Mouse (Mus musculus): ENCODE measurements at regions not wholly inside any gene's neighbourhood (a gene's known extent, or its start where the extent isn't known, plus 50 kb on each side); places are given as distances from the start of the nearest gene placed in this dataset.

GRCm38 (mm10) chr8:30797341-30797740 is 2631.2 kb upstream of the 5930422O12Rik start:
- ATAC-seq = no peak
- 90% methylated on average over 1 of the region's 1 CpGs for WGBS

DNA sequence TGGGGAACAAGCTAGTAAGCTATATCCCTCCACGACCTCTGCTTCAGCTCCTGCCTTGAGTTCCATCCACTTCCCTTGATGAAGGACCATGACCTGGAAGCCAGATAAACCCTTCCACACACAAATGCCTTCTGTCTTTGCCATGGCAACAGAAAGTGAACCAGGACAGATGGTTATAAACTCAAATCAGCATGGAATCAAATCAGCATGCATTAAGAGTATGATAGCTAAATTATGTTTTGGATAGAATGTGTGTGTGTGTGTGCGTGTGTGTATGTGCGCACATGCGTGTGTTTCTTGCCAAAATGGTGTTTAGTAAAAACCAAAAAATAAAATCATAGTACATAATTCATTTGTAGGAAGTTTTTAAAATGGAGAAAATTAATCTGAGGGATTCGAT is 2611.5 kb upstream of the 5930422O12Rik start:
- Histone ChIP-seq H3K9me3 (ENCODE audit: control insufficient read depth, low read length) (no peaks in the 10 kb centered on the region), H3K27me3 (replicated peaks; ENCODE audit: control insufficient read depth, insufficient read depth, low read length) (no peaks in the 10 kb centered on the region), H3K9ac (ENCODE audit: low read depth, low read length) (no peak overlapping the region), H3K4me3 (ENCODE audit: low read length) (no peak overlapping the region), H3K4me1 (ENCODE audit: control insufficient read depth, insufficient read depth, low read length) (no peaks in the 10 kb centered on the region), H3K27ac (ENCODE audit: low read length) (no peak overlapping the region), H3K36me3 (ENCODE audit: control insufficient read depth, insufficient read depth, low read length) (no peaks in the 10 kb centered on the region), H3K4me2 (ENCODE audit: low read depth, low read length) (no peak overlapping the region)
- 89% methylated on average over 5 of the region's 5 CpGs for WGBS
- no peak for ATAC-seq

More at GRCm38 (mm10) chr8:30797341-30797740, 2631.2 kb upstream of the 5930422O12Rik start:
- no peaks in the 10 kb centered on the region for H3K4me1 ChIP-seq (ENCODE audit: control insufficient read depth, insufficient read depth, low read length)
- H3K9ac ChIP-seq (ENCODE audit: low read depth, low read length) = no peak overlapping the region
- no peaks in the 10 kb centered on the region for H3K9me3 ChIP-seq (ENCODE audit: control insufficient read depth, low read length)
- no peaks in the 10 kb centered on the region for H3K27me3 ChIP-seq (replicated peaks; ENCODE audit: control insufficient read depth, insufficient read depth, low read length)
- no peak overlapping the region for H3K4me3 ChIP-seq (ENCODE audit: low read length)
- no peak overlapping the region for H3K27ac ChIP-seq (ENCODE audit: low read length)
- H3K36me3 ChIP-seq (ENCODE audit: control insufficient read depth, insufficient read depth, low read length) = no peaks in the 10 kb centered on the region
- H3K4me2 ChIP-seq (ENCODE audit: low read depth, low read length) = no peak overlapping the region

- no peaks in the 10 kb centered on the region for H3K27me3 ChIP-seq (replicated peaks; ENCODE audit: control insufficient read depth, insufficient read depth, low read length)
- H3K4me3 ChIP-seq (ENCODE audit: low read length) = peak overlapping the region; percentile 5; the same call in 1 of the 2 replicates
- H3K27ac ChIP-seq (ENCODE audit: low read length) = no peak overlapping the region
- no peaks in the 10 kb centered on the region for H3K4me1 ChIP-seq (ENCODE audit: control insufficient read depth, insufficient read depth, low read length)
- 70% methylated on average over 25 of the region's 25 CpGs for WGBS
- H3K9me3 ChIP-seq (ENCODE audit: control insufficient read depth, low read length) = no peaks in the 10 kb centered on the region
- no peak overlapping the region for H3K9ac ChIP-seq (ENCODE audit: low read depth, low read length)
- no peaks in the 10 kb centered on the region for H3K36me3 ChIP-seq (ENCODE audit: control insufficient read depth, insufficient read depth, low read length)
- peak; percentile 97 for ATAC-seq
- no peak overlapping the region for H3K4me2 ChIP-seq (ENCODE audit: low read depth, low read length)
Measured at GRCm38 (mm10) chr8:30822835-30823587, 2605.5 kb upstream of the 5930422O12Rik start.

DNA sequence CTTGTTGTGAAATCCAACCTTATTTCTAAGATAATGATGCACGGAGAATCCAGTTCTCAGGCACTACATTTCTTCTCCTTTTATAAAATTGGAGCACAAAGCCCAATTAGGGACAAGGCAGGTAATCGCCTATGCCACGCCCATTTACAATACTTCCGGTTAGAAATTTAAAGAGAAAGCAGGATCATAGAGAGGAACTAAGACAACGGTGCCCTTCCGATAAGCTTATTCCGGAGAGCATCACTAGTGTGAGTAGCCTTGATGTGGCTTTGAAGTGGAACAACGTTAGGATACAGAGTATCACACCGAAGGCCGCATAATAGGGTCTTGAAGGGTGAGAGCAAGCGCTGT is 2604.9 kb upstream of the 5930422O12Rik start:
- Histone ChIP-seq H3K27ac (ENCODE audit: low read length) (no peak overlapping the region), H3K9ac (ENCODE audit: low read depth, low read length) (no peak overlapping the region), H3K4me3 (ENCODE audit: low read length) (peak overlapping the region; percentile 5; the same call in 1 of the 2 replicates), H3K27me3 (replicated peaks; ENCODE audit: control insufficient read depth, insufficient read depth, low read length) (no peaks in the 10 kb centered on the region), H3K9me3 (ENCODE audit: control insufficient read depth, low read length) (no peaks in the 10 kb centered on the region), H3K4me2 (ENCODE audit: low read depth, low read length) (no peak overlapping the region), H3K4me1 (ENCODE audit: control insufficient read depth, insufficient read depth, low read length) (no peaks in the 10 kb centered on the region), H3K36me3 (ENCODE audit: control insufficient read depth, insufficient read depth, low read length) (no peaks in the 10 kb centered on the region)
- WGBS = 83% methylated on average over 11 of the region's 11 CpGs
- ATAC-seq = no peak; the same call in none of the 2 replicates

- Histone ChIP-seq H3K27ac (ENCODE audit: low read length) (no peak overlapping the region), H3K4me3 (ENCODE audit: low read length) (no peak overlapping the region), H3K27me3 (replicated peaks; ENCODE audit: control insufficient read depth, insufficient read depth, low read length) (no peaks in the 10 kb centered on the region), H3K4me2 (ENCODE audit: low read depth, low read length) (no peak overlapping the region), H3K36me3 (ENCODE audit: control insufficient read depth, insufficient read depth, low read length) (no peaks in the 10 kb centered on the region), H3K9me3 (ENCODE audit: control insufficient read depth, low read length) (no peaks in the 10 kb centered on the region), H3K4me1 (ENCODE audit: control insufficient read depth, insufficient read depth, low read length) (no peaks in the 10 kb centered on the region), H3K9ac (ENCODE audit: low read depth, low read length) (no peak overlapping the region)
- ATAC-seq = no peak
- WGBS = 77% methylated on average over 4 of the region's 4 CpGs
Measured at GRCm38 (mm10) chr8:30826021-30826420, 2602.5 kb upstream of the 5930422O12Rik start.

GRCm38 (mm10) chr8:30838056-30838455 is 2590.5 kb upstream of the 5930422O12Rik start:
- Histone ChIP-seq H3K9me3 (ENCODE audit: control insufficient read depth, low read length) (no peaks in the 10 kb centered on the region), H3K4me2 (ENCODE audit: low read depth, low read length) (no peak overlapping the region), H3K27me3 (replicated peaks; ENCODE audit: control insufficient read depth, insufficient read depth, low read length) (no peaks in the 10 kb centered on the region), H3K4me3 (ENCODE audit: low read length) (no peak overlapping the region), H3K4me1 (ENCODE audit: control insufficient read depth, insufficient read depth, low read length) (no peaks in the 10 kb centered on the region), H3K9ac (ENCODE audit: low read depth, low read length) (no peak overlapping the region), H3K36me3 (ENCODE audit: control insufficient read depth, insufficient read depth, low read length) (no peaks in the 10 kb centered on the region), H3K27ac (ENCODE audit: low read length) (no peak overlapping the region)
- 86% methylated on average over 8 of the region's 8 CpGs for WGBS
- ATAC-seq = no peak

- H3K27me3 ChIP-seq (replicated peaks; ENCODE audit: control insufficient read depth, insufficient read depth, low read length) = no peaks in the 10 kb centered on the region
- WGBS = 39% methylated on average over 8 of the region's 8 CpGs
- no peaks in the 10 kb centered on the region for H3K36me3 ChIP-seq (ENCODE audit: control insufficient read depth, insufficient read depth, low read length)
- no peak overlapping the region for H3K4me3 ChIP-seq (ENCODE audit: low read length)
- no peak overlapping the region for H3K9ac ChIP-seq (ENCODE audit: low read depth, low read length)
- H3K27ac ChIP-seq (ENCODE audit: low read length) = no peak overlapping the region
- H3K4me1 ChIP-seq (ENCODE audit: control insufficient read depth, insufficient read depth, low read length) = no peaks in the 10 kb centered on the region
- H3K9me3 ChIP-seq (ENCODE audit: control insufficient read depth, low read length) = no peaks in the 10 kb centered on the region
- H3K4me2 ChIP-seq (ENCODE audit: low read depth, low read length) = no peak overlapping the region
- ATAC-seq = no peak
Measured at GRCm38 (mm10) chr8:30840064-30840463, 2588.4 kb upstream of the 5930422O12Rik start.

DNA sequence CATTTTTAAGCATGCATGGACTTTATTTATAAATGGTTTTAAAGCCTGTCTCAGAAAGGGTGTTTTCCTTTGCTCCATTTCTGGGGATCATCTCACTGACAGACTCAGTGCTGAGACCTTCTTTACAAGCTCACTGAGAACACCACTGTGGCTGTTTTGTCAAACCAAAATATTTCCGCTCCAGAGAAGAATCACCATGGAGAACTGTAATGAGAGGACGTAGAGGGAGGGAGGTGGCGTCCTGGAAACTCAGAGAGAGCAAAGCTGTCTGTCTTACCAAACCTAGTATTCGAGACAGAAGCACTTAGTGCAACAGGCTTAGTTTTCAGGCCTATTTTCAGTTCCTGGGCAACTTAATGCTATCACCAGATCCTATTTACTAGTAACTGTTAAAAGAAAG is 2565.5 kb upstream of the 5930422O12Rik start:
- no peaks in the 10 kb centered on the region for H3K27me3 ChIP-seq (replicated peaks; ENCODE audit: control insufficient read depth, insufficient read depth, low read length)
- ATAC-seq = no peak
- H3K9me3 ChIP-seq (ENCODE audit: control insufficient read depth, low read length) = no peaks in the 10 kb centered on the region
- no peak overlapping the region for H3K27ac ChIP-seq (ENCODE audit: low read length)
- no peak overlapping the region for H3K9ac ChIP-seq (ENCODE audit: low read depth, low read length)
- 49% methylated on average over 4 of the region's 4 CpGs for WGBS
- no peaks in the 10 kb centered on the region for H3K36me3 ChIP-seq (ENCODE audit: control insufficient read depth, insufficient read depth, low read length)
- no peaks in the 10 kb centered on the region for H3K4me1 ChIP-seq (ENCODE audit: control insufficient read depth, insufficient read depth, low read length)
- no peak overlapping the region for H3K4me3 ChIP-seq (ENCODE audit: low read length)
- H3K4me2 ChIP-seq (ENCODE audit: low read depth, low read length) = no peak overlapping the region

- Histone ChIP-seq H3K4me1 (ENCODE audit: control insufficient read depth, insufficient read depth, low read length) (no peaks in the 10 kb centered on the region), H3K27ac (ENCODE audit: low read length) (no peak overlapping the region), H3K9ac (ENCODE audit: low read depth, low read length) (no peak overlapping the region), H3K36me3 (ENCODE audit: control insufficient read depth, insufficient read depth, low read length) (no peaks in the 10 kb centered on the region), H3K4me2 (ENCODE audit: low read depth, low read length) (no peak overlapping the region), H3K4me3 (ENCODE audit: low read length) (no peak overlapping the region), H3K9me3 (ENCODE audit: control insufficient read depth, low read length) (no peaks in the 10 kb centered on the region), H3K27me3 (replicated peaks; ENCODE audit: control insufficient read depth, insufficient read depth, low read length) (no peaks in the 10 kb centered on the region)
- no peak for ATAC-seq
- WGBS = 89% methylated on average over 11 of the region's 11 CpGs
Measured at GRCm38 (mm10) chr8:30906044-30906695, 2522.3 kb upstream of the 5930422O12Rik start.
